In the genomic region with DNA sequence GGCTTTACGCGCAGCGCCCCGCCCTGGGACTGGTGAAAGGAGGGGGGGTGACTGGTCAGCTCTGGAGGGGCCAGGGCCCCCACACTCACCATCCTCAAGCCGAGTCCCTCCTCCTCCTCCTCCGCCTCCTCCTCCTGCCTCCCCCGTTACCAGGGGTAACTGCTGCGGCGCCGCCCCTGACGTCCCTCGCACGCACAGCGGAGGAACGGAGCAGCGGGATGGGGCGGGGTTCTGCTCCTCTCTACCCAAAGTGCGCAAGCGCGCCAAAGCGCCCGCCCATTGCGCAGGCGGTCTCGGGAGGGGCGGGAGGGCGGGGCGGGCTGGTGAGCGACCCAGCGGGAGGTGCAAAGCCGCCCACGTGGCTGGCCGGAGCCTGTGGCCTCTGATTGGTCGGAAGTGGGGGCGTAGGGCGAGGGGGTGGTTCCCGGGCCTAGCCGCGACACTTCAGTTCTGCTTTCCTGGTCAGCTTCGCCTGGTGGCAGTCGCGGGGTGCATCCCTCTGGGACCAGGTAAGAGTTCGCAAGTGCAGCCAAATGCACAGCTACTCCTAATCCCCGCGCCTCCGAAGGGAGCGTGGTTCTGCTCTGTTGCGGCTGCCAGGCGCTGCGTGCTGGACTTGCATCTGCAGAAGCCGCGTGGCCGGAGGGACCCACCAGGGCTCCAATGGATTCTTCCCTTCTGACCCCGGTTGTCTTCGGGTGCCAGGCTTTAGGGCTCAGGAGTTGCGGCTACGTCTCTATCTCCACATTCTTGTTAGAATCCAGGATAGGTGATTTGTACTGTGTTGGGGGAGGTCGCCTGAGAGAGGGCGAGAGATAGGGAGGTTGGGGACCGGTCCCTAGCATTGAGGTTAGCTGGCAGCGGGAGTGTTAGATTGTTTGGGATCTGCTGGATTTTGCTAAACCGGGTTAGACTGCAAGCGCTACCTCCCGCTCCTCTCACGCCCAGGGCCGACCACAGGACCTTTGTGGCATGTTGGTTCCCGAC, we compare ENCODE assay signal across 2 mouse cellular contexts.
TF ChIP-seq lines count a peak whose summit lies in the region.

Arl3 (minus strand) TSS at position 248 of the 987 bp plus-strand sequence.
Sfxn2 (plus strand) TSS at position 415 of the 987 bp plus-strand sequence.

TF ChIP-seq in C2C12, 6 proteins besides CTCF, POLR2A, EP300 and RAD21 (continued from another document):
- TF ChIP-seq USF1 (IDR thresholded peaks at IDR 0.05; ENCODE audit: low read depth) (no peak), MAX (IDR thresholded peaks at IDR 0.05) (no peak), FOSL1 (IDR thresholded peaks at IDR 0.05; ENCODE audit: insufficient read depth, low read length, poor library complexity, severe bottlenecking) (no peak)
TF ChIP-seq in C2C12: peak in this region for 0.

TF ChIP-seq in myocyte, 11 proteins besides CTCF, POLR2A, EP300 and RAD21:
- TF ChIP-seq POLR2AphosphoS2 (IDR thresholded peaks at IDR 0.05; ENCODE audit: insufficient read length, low read depth), result peak; percentile 52
- TF ChIP-seq E2F4 (IDR thresholded peaks at IDR 0.05; ENCODE audit: insufficient read depth), result peak; percentile 55
- no peak for TF ChIP-seq MYOG (IDR thresholded peaks at IDR 0.05; ENCODE audit: control insufficient read depth in 1 of 3, insufficient read depth in 1 of 3, insufficient read length in 2 of 3, low read depth in 2 of 3)
- peak; percentile 30 for TF ChIP-seq USF1 (IDR thresholded peaks at IDR 0.05; ENCODE audit: low read depth)
